Mouse (Mus musculus) ES-E14 (cell line): ENCODE data around the gene Jph4.

Source experiments
- CHD2 ChIP-seq: IDR thresholded peaks from 2 replicates; pipeline ENCODE4 v1.6.1; 2014; ENCODE audit warnings: mild to moderate bottlenecking, low read depth, low read length, inconsistent platforms
- HCFC1 ChIP-seq: IDR thresholded peaks from 2 replicates; pipeline ENCODE4 v1.6.1; 2012; ENCODE audit warnings: low read length, inconsistent platforms, borderline replicate concordance; ENCODE audit not compliant: insufficient read depth

DNA sequence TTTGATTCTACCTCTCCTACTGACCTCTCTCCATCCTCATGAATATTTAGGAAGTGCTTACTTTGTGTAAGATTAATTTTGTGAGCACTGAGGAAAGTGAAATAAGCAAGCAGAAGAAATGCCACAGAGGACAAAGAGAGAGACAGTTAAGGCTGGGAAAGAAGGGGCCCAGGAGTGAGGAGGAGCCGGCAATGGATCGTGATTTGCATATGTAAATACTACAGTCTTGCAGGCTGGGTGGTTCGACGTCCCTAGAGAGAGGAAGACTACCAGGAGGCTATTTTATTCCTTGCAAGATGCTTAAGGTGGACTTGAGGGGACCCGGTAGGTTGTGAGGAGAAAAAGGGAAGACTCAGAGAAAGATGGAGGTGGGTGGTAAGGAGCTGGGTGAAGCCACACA, 35.6 kb downstream of the Jph4 start:
- TF ChIP-seq HCFC1 (no peak), CHD2 (no peak)
